Mouse (Mus musculus) stomach, embryonic 15.5 days (tissue): ENCODE measurements around the gene Prkd3. TPM values are rescaled to one million over a fixed set of nuclear protein-coding genes. Genes with fewer than 3 reads are reported as not detected.

Experiments used
- ATAC-seq: fragments of 200-750 bp; cut with Nextera tagmentation; 2 replicates; pipeline ENCODE4 v1.8.0; 2017; ENCODE audit warnings: low read depth, moderate number of reproducible peaks, moderate TSS enrichment; ENCODE audit not compliant: insufficient read depth, low FRiP score
- H3K27ac ChIP-seq: fragments of 300-500 bp; sonication (generic); 2 replicates; pipeline ENCODE4 v1.5.1; 2015; ENCODE audit warnings: mild to moderate bottlenecking, inconsistent platforms
- H3K27me3 ChIP-seq: fragments of 300-500 bp; sonication (generic); replicated peaks from 2 replicates; pipeline ENCODE4 v1.6.1; 2015; ENCODE audit warnings: inconsistent platforms
- H3K36me3 ChIP-seq: fragments of 300-500 bp; sonication (generic); 2 replicates; pipeline ENCODE4 v1.6.1; 2015; ENCODE audit warnings: inconsistent platforms
- H3K4me1 ChIP-seq: fragments of 300-500 bp; sonication (generic); 2 replicates; pipeline ENCODE4 v1.6.1; 2015; ENCODE audit warnings: inconsistent platforms
- H3K4me2 ChIP-seq: fragments of 300-500 bp; sonication (generic); 2 replicates; pipeline ENCODE4 v1.6.1; 2015; ENCODE audit warnings: mild to moderate bottlenecking, inconsistent platforms
- H3K4me3 ChIP-seq: fragments of 300-500 bp; sonication (generic); replicated peaks from 2 replicates; pipeline ENCODE4 v1.5.1; 2015; ENCODE audit warnings: inconsistent platforms
- H3K9ac ChIP-seq: fragments of 300-500 bp; sonication (generic); 2 replicates; pipeline ENCODE4 v1.6.1; 2015; ENCODE audit warnings: inconsistent platforms
- H3K9me3 ChIP-seq: fragments of 300-500 bp; sonication (generic); 2 replicates; pipeline ENCODE4 v1.6.1; 2016; ENCODE audit warnings: inconsistent platforms
- WGBS: fragments of 180-500 bp; shearing (Covaris S2); methylation state at CpG from one replicate; pipeline ENCODE4 v1.1.7; 2015; 5-methylcytosine and 5-hydroxymethylcytosine counted together
- polyA plus RNA-seq: library from polyadenylated mRNA; unstranded; fragments of >200 nt; fragmentation: Nextera tagmentation; extraction: Ambion mirVana; gene quantifications from 2 replicates; pipeline ENCODE4 v1.2.1, GENCODE M21; 2015

The Prkd3 gene
- polyA plus RNA-seq, 1 experiment from 2014 or later = 32.6 TPM

GRCm38 (mm10) chr17:78966092-78966883 is 54.3 kb downstream of the Prkd3 start:
- Histone ChIP-seq H3K9ac (no peak overlapping the region), H3K4me2 (no peak overlapping the region), H3K27me3 (no peaks in the 10 kb centered on the region), H3K9me3 (no peaks in the 10 kb centered on the region), H3K27ac (no peak overlapping the region), H3K4me3 (no peak overlapping the region), H3K36me3 (peaks cover 28% of the 10 kb centered on the region), H3K4me1 (no peaks in the 10 kb centered on the region)
- 89% methylated on average over 11 of the region's 11 CpGs for WGBS
- no peak for ATAC-seq

- ATAC-seq = no peak
- Histone ChIP-seq H3K36me3 (peaks cover 26% of the 10 kb centered on the region), H3K9ac (no peak overlapping the region), H3K4me2 (no peak overlapping the region), H3K9me3 (no peaks in the 10 kb centered on the region), H3K27me3 (no peaks in the 10 kb centered on the region), H3K27ac (no peak overlapping the region), H3K4me3 (no peak overlapping the region), H3K4me1 (no peaks in the 10 kb centered on the region)
- 86% methylated on average over 1 of the region's 1 CpGs for WGBS
Observed at GRCm38 (mm10) chr17:78964387-78964786, 56.2 kb downstream of the Prkd3 start.

GRCm38 (mm10) chr17:78959473-78959872 is 61.1 kb downstream of the Prkd3 start:
- Histone ChIP-seq H3K4me3 (no peak overlapping the region), H3K36me3 (peaks cover 31% of the 10 kb centered on the region), H3K4me1 (no peaks in the 10 kb centered on the region), H3K27ac (no peak overlapping the region), H3K9ac (no peak overlapping the region), H3K27me3 (no peaks in the 10 kb centered on the region), H3K4me2 (no peak overlapping the region), H3K9me3 (no peaks in the 10 kb centered on the region)
- no peak for ATAC-seq
- 70% methylated on average over 6 of the region's 6 CpGs for WGBS

DNA sequence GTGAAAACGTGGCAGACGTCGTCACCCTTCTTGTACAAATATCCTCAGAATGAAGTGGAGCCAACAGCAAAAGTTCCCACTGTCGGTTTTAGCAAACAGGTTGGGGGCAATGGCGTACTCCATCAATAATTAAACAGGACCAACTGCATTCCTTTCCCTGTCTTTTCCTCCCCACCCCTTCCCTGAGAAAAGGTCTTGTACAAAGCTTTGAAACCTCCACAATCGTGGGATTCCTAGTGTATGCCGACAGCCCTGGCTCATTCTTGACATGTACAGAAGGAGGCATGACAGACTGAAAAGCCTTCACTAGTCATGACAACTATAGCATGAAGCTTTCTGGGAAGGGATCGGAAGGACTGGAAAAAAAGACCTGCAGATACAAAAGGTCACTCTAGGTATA is 67.4 kb downstream of the Prkd3 start:
- H3K4me2 ChIP-seq = no peak overlapping the region
- no peaks in the 10 kb centered on the region for H3K27me3 ChIP-seq
- H3K4me1 ChIP-seq = no peaks in the 10 kb centered on the region
- ATAC-seq = 0 out of 2 replicates have a peak, but pooled peaks have one; percentile 31
- peaks cover 33% of the 10 kb centered on the region for H3K36me3 ChIP-seq
- H3K27ac ChIP-seq = no peak overlapping the region
- WGBS = 78% methylated on average over 8 of the region's 8 CpGs
- no peak overlapping the region for H3K4me3 ChIP-seq
- H3K9me3 ChIP-seq = no peaks in the 10 kb centered on the region
- no peak overlapping the region for H3K9ac ChIP-seq

- no peak overlapping the region for H3K27ac ChIP-seq
- no peak overlapping the region for H3K9ac ChIP-seq
- H3K27me3 ChIP-seq = no peaks in the 10 kb centered on the region
- peaks cover 37% of the 10 kb centered on the region for H3K36me3 ChIP-seq
- no peaks in the 10 kb centered on the region for H3K9me3 ChIP-seq
- 88% methylated on average over 5 of the region's 5 CpGs for WGBS
- no peaks in the 10 kb centered on the region for H3K4me1 ChIP-seq
- no peak overlapping the region for H3K4me2 ChIP-seq
- H3K4me3 ChIP-seq = no peak overlapping the region
- no peak for ATAC-seq
Observed at GRCm38 (mm10) chr17:78952070-78952469, 68.5 kb downstream of the Prkd3 start.

- H3K36me3 ChIP-seq = peaks cover 40% of the 10 kb centered on the region
- no peak overlapping the region for H3K4me3 ChIP-seq
- no peaks in the 10 kb centered on the region for H3K9me3 ChIP-seq
- H3K4me2 ChIP-seq = no peak overlapping the region
- no peaks in the 10 kb centered on the region for H3K27me3 ChIP-seq
- H3K9ac ChIP-seq = no peak overlapping the region
- 91% methylated on average over 5 of the region's 5 CpGs for WGBS
- no peaks in the 10 kb centered on the region for H3K4me1 ChIP-seq
- no peak for ATAC-seq
- H3K27ac ChIP-seq = no peak overlapping the region
Observed at GRCm38 (mm10) chr17:78951225-78951624, 69.4 kb downstream of the Prkd3 start.

DNA sequence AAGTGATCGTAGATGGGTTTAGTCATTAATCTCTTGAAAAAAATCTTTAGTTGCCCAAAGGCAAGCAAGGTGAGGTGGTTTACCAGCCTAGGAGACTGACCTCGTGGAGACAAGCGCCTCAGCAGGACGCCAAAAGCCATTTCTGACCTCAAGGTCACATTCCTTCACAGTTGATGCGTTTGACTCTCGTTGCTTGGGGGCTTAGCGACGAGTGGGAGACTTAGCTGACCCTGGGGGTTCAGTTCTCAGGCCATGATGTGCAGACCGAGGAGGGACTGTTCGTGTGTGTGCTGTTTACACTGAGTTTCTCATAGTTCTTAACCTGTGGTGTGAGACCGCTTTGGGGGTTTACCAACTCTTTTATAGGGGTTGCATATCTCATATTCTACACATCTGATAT is 78.0 kb downstream of the Prkd3 start:
- H3K27me3 ChIP-seq = no peaks in the 10 kb centered on the region
- no peaks in the 10 kb centered on the region for H3K4me1 ChIP-seq
- H3K27ac ChIP-seq = no peak overlapping the region
- no peaks in the 10 kb centered on the region for H3K9me3 ChIP-seq
- no peak overlapping the region for H3K9ac ChIP-seq
- WGBS = 46% methylated on average over 11 of the region's 11 CpGs
- no peak overlapping the region for H3K4me2 ChIP-seq
- 0 out of 2 replicates have a peak, but pooled peaks cover 7% of the 10 kb centered on the region for H3K36me3 ChIP-seq
- no peak for ATAC-seq
- H3K4me3 ChIP-seq = no peak overlapping the region

DNA sequence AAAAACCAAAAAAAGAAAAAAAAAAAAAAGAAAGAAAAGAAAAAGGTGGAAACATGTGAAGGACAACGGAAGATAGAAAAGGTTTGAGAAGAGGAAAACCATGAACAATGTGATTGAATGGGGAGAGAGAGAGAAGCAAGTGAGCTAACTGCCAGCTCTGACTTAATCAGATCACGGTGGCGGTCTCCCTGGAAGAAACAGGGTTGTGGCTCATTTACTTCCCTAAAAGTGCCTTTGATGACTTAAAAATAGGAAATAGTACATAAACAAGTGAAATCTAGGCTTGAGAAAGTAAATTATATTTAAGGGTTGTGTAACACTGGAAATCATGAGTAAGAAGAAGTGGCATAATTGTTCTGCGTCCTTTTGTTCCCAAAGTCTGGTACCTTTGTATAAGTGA is 81.7 kb downstream of the Prkd3 start:
- WGBS = 88% methylated on average over 4 of the region's 4 CpGs
- no peak for ATAC-seq
- H3K9ac ChIP-seq = no peak overlapping the region
- no peak overlapping the region for H3K4me3 ChIP-seq
- H3K4me1 ChIP-seq = 0 out of 2 replicates have a peak, but pooled peaks cover 2% of the 10 kb centered on the region
- no peak overlapping the region for H3K27ac ChIP-seq
- no peaks in the 10 kb centered on the region for H3K9me3 ChIP-seq
- H3K36me3 ChIP-seq = no peaks in the 10 kb centered on the region; the same call in 1 of the 2 replicates
- H3K27me3 ChIP-seq = no peaks in the 10 kb centered on the region
- no peak overlapping the region for H3K4me2 ChIP-seq

- 0 out of 2 replicates have a peak, but pooled peaks cover 2% of the 10 kb centered on the region for H3K4me1 ChIP-seq
- H3K27me3 ChIP-seq = no peaks in the 10 kb centered on the region
- H3K4me2 ChIP-seq = peak overlapping the region; percentile 57
- no peaks in the 10 kb centered on the region for H3K9me3 ChIP-seq
- peak overlapping the region; percentile 88 for H3K4me3 ChIP-seq
- 0 out of 2 replicates have a peak, but pooled peaks have one; percentile 7 for ATAC-seq
- H3K36me3 ChIP-seq = peaks cover 4% of the 10 kb centered on the region; the same call in 1 of the 2 replicates
- WGBS = 8% methylated on average over 26 of the region's 26 CpGs
- no peak overlapping the region for H3K27ac ChIP-seq
- H3K9ac ChIP-seq = peak overlapping the region; percentile 68
Observed at GRCm38 (mm10) chr17:78937229-78937853, 83.3 kb downstream of the Prkd3 start.

DNA sequence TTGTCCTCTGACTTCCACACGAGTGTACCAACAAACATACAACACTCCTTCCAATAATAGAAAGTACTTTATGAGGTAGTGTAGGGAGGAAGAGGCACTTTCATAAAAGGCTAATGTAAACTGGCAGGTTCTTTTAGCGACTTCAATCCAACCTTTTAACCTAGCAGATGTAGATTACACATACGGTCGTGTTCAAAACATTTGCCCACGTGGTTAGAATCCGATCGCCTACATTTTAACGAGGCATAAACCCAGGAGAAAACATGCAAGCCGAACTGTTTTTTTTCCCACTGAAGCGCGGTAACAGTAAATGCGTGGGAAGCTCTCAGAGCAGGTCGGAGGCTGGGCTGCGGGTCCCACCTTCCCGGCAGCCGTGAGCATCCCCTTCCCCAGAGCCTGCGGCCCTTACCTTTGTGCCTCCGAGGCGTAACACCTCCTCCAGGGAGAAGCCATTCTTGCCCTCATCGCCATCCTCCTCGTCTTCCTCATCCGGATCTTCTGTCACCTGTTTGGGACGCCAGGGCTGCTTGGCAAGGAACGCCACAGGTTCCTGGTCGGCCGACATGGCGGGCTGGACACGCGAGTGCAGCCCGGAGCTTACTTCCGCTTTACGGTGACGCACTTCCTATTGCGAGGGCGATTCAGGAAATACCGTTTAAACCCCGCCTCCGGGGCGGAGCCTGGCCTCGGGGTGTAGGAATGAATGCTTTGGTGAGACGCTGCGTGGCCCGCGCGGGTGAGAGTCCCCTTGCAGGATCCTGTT is 84.0 kb downstream of the Prkd3 start, which contains the start of the genes Cebpz and Ndufaf7:
Gene Cebpz (minus strand): TSS at position 601 of the 763 bp plus-strand sequence.
Gene Ndufaf7 (plus strand): TSS at position 671 of the 763 bp plus-strand sequence.
- Histone ChIP-seq H3K4me3 (peak within 1 kb of the TSS; percentile 88), H3K4me1 (0 out of 2 replicates have a peak, but pooled peaks cover 2% of the 10 kb centered on the region), H3K27me3 (no peaks in the 10 kb centered on the region), H3K9me3 (no peaks in the 10 kb centered on the region), H3K36me3 (peaks cover 8% of the 10 kb centered on the region; the same call in 1 of the 2 replicates), H3K9ac (peak within 1 kb of the TSS; percentile 68), H3K27ac (no peak within 1 kb of the TSS), H3K4me2 (peak within 1 kb of the TSS; percentile 57)
- WGBS = under 1% methylated on average over 45 of the region's 45 CpGs
- ATAC-seq = peak; percentile 99

GRCm38 (mm10) chr17:78935857-78936256 is 84.8 kb downstream of the Prkd3 start:
- peaks cover 15% of the 10 kb centered on the region; the same call in 1 of the 2 replicates for H3K36me3 ChIP-seq

More at GRCm38 (mm10) chr17:78935857-78936256, 84.8 kb downstream of the Prkd3 start:
- no peak for ATAC-seq
- Histone ChIP-seq H3K4me1 (0 out of 2 replicates have a peak, but pooled peaks cover 2% of the 10 kb centered on the region), H3K9me3 (no peaks in the 10 kb centered on the region), H3K27me3 (no peaks in the 10 kb centered on the region), H3K27ac (no peak overlapping the region), H3K9ac (no peak overlapping the region), H3K4me3 (peak overlapping the region; percentile 88), H3K4me2 (peak overlapping the region; percentile 57)
- 65% methylated on average over 2 of the region's 2 CpGs for WGBS
